In genomic region chr13:18868030-18868490, GRCm38 (mm10) we compare ENCODE assay signal across 8 mouse cellular contexts.
DNase-seq lines count a peak whose midpoint lies in the region; ATAC-seq lines count a peak whose summit lies in the region.
"Had no signal": no experiment of that assay in that cellular context is flagged by ENCODE, and none has a peak within 500 bp of the region (broad histone marks: within the 10 kb centered on the region; RNA-seq: fewer than 3 reads in every experiment).

No protein-coding gene starts in this region.

- H3K4me3 ChIP-seq in hindbrain, embryonic 12.5 days, result no peak overlapping the region
- H3K4me3 ChIP-seq in neural tube, embryonic 15.5 days (replicated peaks), result no peak overlapping the region
- H3K4me3 ChIP-seq: erythroblast, embryonic 14.5 days had no signal

- no peaks in the 10 kb centered on the region for H3K27me3 ChIP-seq in hindbrain, embryonic 12.5 days
- no peaks in the 10 kb centered on the region for H3K27me3 ChIP-seq in neural tube, embryonic 15.5 days (replicated peaks)

- no peaks in the 10 kb centered on the region for H3K9me3 ChIP-seq in hindbrain, embryonic 12.5 days (replicated peaks)
- no peaks in the 10 kb centered on the region for H3K9me3 ChIP-seq in neural tube, embryonic 15.5 days (replicated peaks)

- H3K27ac ChIP-seq in hindbrain, embryonic 12.5 days, result 0 out of 2 replicates have a peak overlapping the region, but pooled peaks have one; percentile 66
- peak overlapping the region; percentile 68 for H3K27ac ChIP-seq in neural tube, embryonic 15.5 days (replicated peaks)

- H3K4me1 ChIP-seq in hindbrain, embryonic 12.5 days, result peaks cover 9% of the 10 kb centered on the region
- H3K4me1 ChIP-seq in neural tube, embryonic 15.5 days, result peaks cover 10% of the 10 kb centered on the region; the same call in 1 of the 2 replicates

- peak; percentile 73 for ATAC-seq in hindbrain, embryonic 12.5 days (ENCODE audit: low FRiP score)
- ATAC-seq in neural tube, embryonic 15.5 days (ENCODE audit: low FRiP score), result peak; percentile 85

- no peak overlapping the region for H3K9ac ChIP-seq in hindbrain, embryonic 12.5 days
- no peak overlapping the region for H3K9ac ChIP-seq in neural tube, embryonic 15.5 days (replicated peaks)

- H3K36me3 ChIP-seq in hindbrain, embryonic 12.5 days, result peaks cover 25% of the 10 kb centered on the region
- H3K36me3 ChIP-seq in neural tube, embryonic 15.5 days, result peaks cover 11% of the 10 kb centered on the region

- intact Hi-C loops in left cerebral cortex, postnatal 4 days (cut with DNase I), result loop anchor here (10.0 kb wide), 1 partner anchor 257 kb away; no protein-coding TSS in a partner anchor

- H3K4me2 ChIP-seq in hindbrain, embryonic 12.5 days (replicated peaks), result no peak overlapping the region
- no peak overlapping the region for H3K4me2 ChIP-seq in neural tube, embryonic 15.5 days

- 43% methylated on average over 5 of the region's 5 CpGs for WGBS in hindbrain, embryonic 12.5 days
- 24% methylated on average over 5 of the region's 5 CpGs for WGBS in neural tube, embryonic 15.5 days

- peak; percentile 30 to 45 for DNase-seq in urinary bladder, postnatal 36 days (ENCODE audit: low spot score in 2 of 2)
- DNase-seq in urinary bladder, adult 2 months (ENCODE audit: low spot score), result no peak
- peak; percentile 60 to 67 for DNase-seq in cerebellum, postnatal 14 days
- DNase-seq in left cerebral cortex, postnatal 4 days, result peak; percentile 51
- no peak for DNase-seq in gastrocnemius, adult 8-10 months (ENCODE audit: low spot score in 2 of 2)

Comparison
In these comparisons a context has a peak if more than half of its experiments do, and no peak if none do; other contexts are left out.
1. DNase-seq: peak in urinary bladder, postnatal 36 days (2 of 2), cerebellum, postnatal 14 days (2 of 2) and left cerebral cortex, postnatal 4 days (single experiment); none in urinary bladder, adult 2 months (single experiment) and gastrocnemius, adult 8-10 months (0 of 2).